Mouse (Mus musculus) T-cell, adult 2 months (primary cell): ENCODE measurements around the gene Atp6v0a1.
"Not testable (repeated sequence)": the region's sequence is repeated elsewhere in the genome, so short reads cannot be mapped to it uniquely, and the experiment has no call there.

Source experiments
- DNase-seq: peaks from one replicate; pipeline ENCODE4 v3.0.0; 2022; ENCODE audit warnings: low spot score

The Atp6v0a1 gene

DNA sequence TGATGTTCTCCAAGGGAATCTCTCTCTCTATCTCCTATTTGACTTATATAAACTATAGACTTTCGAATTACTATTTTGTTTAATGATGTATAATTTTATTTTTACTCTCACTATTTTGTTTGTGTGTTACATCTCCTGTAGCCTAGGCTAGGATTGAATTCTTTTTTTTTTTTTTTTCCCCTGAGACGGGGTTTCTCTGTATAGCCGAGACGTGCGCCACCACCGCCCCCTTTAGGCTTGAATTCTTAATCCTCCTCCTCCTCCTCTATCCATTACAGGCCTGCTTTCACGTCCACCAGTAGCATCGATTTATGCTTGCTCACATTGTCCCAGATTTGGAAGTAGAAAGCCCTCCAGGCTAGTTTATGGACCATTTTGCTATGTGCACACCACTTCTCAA is 27.2 kb upstream of the Atp6v0a1 start:
- no peak for DNase-seq

- peak; percentile 70 for DNase-seq
These were observed 26.0 kb upstream of the Atp6v0a1 start for GRCm38 (mm10) chr11:100983125-100983777.

- no peak for DNase-seq
These were observed 25.5 kb upstream of the Atp6v0a1 start for GRCm38 (mm10) chr11:100983778-100984131.

- no peak for DNase-seq
These were observed 23.6 kb upstream of the Atp6v0a1 start for GRCm38 (mm10) chr11:100985607-100986006.

- no peak for DNase-seq
These were observed 20.6 kb upstream of the Atp6v0a1 start for GRCm38 (mm10) chr11:100988674-100989073.

DNA sequence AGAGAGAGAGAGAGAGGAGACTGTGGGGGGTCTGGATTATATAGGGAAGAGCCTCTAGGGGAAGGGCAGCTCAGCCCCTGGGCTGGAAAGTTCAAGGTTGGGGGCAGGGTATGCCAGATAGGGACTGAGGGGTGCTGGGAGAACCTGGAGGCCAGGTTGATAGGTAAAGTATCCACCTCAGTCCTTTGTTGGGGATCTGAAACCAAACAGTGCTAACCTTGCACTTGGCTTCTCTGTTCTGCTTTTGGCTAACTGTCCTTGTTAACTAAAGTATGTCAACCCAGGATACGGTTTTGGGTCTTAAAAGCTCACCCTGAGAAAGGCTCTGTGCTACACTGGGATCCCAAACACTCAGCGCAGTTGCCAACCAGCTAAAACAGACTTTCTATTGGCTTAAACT is 19.6 kb upstream of the Atp6v0a1 start:
- DNase-seq, result no peak

- no peak for DNase-seq
These were observed 18.2 kb upstream of the Atp6v0a1 start for GRCm38 (mm10) chr11:100991027-100991534.

- no peak for DNase-seq
These were observed 15.8 kb upstream of the Atp6v0a1 start for GRCm38 (mm10) chr11:100993437-100993836.

GRCm38 (mm10) chr11:100994233-100994632 is 15.0 kb upstream of the Atp6v0a1 start:
- DNase-seq, result no peak

- DNase-seq, result no peak
These were observed 14.6 kb upstream of the Atp6v0a1 start for GRCm38 (mm10) chr11:100994655-100995054.

DNA sequence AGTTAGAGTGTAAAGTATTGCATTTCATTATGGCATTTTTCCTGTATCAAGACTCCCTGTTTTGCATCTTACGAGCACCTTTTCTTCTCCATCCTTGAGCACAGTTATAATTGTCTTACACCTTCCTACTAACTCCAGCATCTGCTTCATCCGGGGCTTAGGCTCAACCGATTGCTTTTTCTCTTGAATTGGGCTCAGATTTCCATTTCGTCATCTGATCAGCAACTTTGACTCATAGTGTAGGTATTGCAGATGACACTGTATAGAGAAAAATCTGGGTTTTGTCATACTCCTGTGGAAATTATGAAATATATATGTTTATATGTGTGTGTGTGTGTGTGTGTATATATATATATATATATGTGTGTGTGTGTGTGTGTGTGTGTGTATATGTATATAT is 12.8 kb upstream of the Atp6v0a1 start:
- DNase-seq, result no peak

DNA sequence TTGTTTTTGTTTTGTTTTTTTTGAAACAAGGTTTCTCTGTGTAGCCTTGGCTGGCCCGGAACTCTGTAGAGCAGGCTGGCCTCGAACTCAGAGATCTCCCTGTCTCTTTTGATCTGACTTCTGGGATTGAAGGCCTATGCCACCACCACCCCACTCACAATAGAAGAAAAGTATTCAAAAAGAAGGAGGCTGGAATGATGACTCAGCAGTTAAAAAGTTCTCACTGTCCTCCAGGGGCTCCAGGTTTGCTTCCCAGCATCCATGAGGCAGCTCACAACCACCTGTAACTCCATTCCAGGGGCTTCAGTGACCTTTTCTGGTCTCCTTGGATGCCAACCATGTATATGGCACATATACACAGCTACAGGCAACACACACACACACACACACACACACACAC is 10.4 kb upstream of the Atp6v0a1 start:
- DNase-seq, result no peak

GRCm38 (mm10) chr11:100999254-100999653 is 10.0 kb upstream of the Atp6v0a1 start:
- no peak for DNase-seq

DNA sequence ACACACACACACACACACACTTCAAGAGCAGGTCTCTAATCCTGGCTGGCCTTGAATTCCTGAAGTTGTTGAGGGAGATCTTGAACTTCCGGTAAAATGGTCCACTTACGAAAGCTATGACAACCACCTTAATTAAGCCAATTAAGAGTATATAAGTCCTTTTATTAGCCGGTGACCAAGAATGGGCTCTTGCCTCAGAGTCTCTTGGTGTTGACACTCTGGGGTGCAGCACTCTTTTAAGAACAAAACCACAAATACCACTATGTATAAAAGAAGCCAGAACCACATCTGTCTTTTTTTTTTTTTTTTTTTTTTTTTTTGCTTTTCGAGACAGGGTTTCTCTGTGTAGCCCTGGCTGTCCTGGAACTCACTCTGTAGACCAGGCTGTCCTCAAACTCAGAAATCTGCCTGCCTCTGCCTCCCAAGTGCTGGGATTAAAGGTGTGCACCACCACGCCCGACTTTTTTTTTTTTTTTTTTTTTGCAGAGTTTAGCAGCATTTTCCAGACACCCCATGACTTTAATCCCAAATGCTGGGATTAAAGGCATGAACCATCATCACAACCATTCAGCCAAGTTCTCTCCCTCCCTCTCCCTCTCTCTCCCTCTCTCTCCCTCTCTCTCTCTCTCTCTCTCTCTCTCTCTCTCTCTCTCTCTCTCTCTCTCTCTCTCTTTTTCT is 7.2 kb upstream of the Atp6v0a1 start:
- not testable (repeated sequence) for DNase-seq

DNA sequence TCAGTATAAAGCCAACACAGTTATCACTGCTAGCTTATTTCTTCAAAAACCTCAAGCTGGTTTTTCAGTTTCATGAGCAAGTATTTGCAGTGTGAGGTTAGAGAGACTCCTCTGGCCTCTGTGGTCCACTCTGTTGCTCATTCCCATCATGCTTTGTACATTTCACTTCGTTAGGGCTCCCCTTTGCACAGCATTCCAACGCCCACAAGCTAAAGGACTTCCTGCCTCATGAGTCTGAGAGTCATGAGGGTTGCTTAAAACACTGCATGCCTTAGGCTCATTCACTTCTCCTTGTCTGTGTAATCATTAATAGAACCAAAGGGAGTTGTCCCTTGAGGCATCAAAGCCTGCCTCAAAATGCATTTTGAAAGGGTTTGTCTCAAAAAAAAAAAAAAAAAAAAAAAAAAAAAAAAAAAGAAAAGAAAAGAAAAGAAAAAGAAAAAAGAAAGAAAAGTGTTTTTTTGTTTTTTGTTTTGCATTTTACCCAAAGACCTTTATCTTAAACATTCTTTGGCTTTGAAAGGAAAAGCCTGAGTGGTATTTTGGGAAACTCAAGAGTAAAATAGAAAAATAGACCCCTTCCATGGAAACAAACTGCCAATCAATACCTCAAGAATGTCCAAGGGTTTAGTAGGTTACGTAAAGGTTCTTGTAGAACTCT is 6.1 kb upstream of the Atp6v0a1 start:
- no peak for DNase-seq

DNA sequence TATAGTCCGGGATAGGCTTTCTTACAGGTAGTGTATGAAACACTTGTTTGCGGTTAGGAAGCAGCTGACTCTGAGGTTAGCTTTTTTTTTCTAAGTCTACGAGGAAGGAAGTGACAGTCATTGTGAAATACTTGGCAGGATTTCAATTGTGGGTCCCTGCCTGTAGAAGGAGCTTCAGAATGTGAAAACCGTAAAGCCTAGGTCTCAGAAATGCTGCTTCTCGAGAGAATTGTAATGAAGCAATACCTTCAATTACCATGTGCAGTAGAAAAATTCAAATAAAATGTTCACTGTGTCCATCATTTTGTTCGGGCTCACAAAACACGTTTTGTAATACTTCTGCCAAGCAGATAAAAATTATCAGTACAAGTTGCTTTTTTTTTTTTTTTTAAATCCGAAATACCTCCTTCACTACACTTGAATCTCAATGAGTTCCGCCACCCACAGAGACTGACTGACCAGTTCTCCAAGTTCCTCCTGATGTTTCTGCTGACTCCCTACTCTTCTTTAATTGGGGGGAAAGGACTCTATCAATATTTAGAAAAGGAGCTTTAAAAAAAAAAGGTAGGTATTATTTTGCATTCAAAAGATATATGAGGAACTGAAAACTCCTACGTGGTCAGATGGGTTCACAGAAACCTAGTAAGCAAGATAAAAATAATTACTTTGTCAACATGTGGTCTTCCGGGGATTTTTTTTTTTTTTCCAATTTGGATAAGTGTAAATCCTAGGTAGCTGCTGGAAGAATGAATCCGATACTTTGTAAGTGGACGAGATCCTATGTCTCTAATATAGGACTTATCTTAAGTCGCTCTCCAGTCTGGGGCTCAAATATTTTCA is 826 bp upstream of the Atp6v0a1 start:
- DNase-seq, result peak; percentile 86

DNA sequence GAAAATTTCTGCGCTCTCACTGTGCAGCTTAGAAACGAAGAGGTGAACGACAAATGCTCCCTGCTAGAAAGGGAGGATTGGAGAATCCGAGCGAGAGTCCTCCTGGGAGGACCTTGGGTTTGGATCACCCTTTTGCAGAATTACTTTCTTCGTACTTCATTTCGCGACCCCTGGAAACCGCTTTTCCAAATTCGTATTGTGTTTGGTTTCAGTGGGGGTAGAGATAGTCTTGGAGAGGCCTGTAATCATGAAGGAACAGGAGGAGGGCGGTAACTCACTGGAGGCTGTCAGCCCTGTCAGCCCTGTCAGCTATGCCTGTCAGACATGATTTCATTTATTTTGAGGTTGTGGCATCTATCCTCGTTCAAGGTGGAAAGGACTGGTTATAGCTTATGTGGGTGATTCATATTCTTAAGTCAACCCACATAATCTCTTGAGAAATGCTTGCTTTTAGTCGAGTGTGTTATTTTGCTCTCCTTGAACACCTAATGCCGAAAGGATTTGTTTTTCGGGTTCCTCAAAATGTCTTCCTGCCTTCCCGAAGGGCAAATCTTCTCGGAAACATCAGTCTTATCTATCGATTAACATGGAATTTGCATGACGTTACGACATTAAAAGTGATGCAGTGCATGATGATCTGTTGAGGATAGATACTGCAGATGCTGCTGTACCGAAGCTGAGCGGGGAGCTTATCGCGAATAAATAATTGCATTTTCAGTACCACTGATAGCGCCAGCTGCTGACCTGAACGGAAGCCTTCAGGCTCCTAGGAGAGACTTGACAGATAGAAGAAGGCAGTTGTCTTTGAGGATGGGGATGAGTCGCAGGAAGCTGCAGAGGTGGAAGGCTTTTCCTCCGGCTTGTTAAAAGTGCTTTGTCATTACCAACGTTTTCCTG is 884 bp downstream of the Atp6v0a1 start:
- peak; percentile 6 for DNase-seq

DNA sequence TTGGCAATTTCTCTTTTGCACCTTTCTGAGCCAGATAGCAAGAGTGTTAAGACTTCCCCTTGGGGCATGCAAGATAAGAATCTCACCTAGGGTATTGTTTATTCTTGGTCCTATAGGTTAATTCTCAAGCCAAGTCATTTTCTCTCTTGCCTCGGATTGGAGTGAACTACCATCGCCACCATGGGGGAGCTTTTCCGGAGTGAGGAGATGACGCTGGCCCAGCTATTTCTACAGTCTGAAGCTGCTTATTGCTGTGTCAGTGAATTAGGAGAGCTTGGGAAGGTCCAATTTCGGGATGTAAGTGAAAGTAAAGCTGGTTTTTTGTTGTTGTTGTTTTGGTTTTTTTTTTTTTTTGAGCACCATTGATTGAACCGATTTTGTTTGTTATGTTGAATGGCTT is 2.4 kb downstream of the Atp6v0a1 start:
- DNase-seq, result no peak

DNA sequence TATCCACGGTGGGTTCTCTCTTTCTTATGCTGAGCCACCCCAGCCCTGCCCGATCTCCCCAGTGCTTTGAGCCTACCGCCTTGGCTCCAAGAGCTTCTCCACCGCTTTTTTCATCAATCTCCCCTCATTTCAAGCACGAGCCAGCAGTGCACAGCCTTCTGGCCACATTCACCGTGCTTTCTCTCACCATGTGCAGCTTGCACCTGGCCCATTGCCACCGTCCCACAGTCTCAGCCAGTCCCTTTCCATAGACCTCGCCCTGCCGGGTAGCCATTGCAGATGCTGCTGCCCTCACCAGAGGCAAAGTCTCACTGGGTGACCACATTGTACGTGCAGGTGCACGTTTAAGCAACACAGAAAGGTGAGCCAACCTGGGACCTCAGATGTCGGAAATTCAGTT is 14.1 kb downstream of the Atp6v0a1 start:
- DNase-seq, result no peak

GRCm38 (mm10) chr11:101024001-101024400 is 14.7 kb downstream of the Atp6v0a1 start:
- no peak for DNase-seq

DNA sequence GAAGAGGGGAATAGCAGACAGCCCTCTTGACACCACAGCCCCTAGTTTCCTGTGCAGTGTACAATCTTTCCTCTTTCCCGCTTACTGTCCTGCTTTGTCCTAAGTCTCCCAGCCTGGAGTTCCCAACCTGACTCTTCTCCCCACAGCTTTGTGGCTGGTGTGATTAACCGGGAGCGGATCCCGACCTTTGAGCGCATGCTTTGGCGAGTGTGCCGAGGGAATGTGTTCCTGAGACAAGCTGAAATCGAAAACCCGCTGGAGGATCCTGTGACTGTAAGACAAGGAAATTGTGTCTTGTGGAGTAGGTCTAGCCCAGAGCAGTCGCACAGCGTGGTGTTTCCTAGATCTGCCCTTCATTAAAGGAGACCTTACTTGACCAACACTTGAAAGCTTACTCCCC is 17.9 kb downstream of the Atp6v0a1 start:
- DNase-seq, result no peak
